Mouse (Mus musculus) adrenal gland, postnatal 10 days (tissue): Measurements from ENCODE around the gene Dnajc15. TPM values are rescaled to one million over a fixed set of nuclear protein-coding genes. Genes with fewer than 3 reads are reported as not detected.
"Not testable (repeated sequence)": the region's sequence is repeated elsewhere in the genome, so short reads cannot be mapped to it uniquely, and the experiment has no call there.

Experiments used
- DNase-seq: peaks from one replicate; pipeline ENCODE4 v3.0.0; 2021; ENCODE audit warnings: mixed read lengths
- long read RNA-seq, 2 experiments: library from polyadenylated mRNA; stranded (forward); transcript quantifications; one replicate each; pipeline ENCODE4 v2.0.0; 2021
- total RNA-seq, 2 experiments: library from RNA; stranded (reverse); gene quantifications; 2 replicates each; pipeline ENCODE4 v1.2.3; 2021

Gene Dnajc15
- 100 to 1,000 TPM; 493 to 514 TPM for total RNA-seq
- long read RNA-seq, experiment 1, full-length matches to known transcripts, result 378 of 398 reads
- long read RNA-seq, experiment 1, partial matches to known transcripts, result 3 of 398 reads
- long read RNA-seq, experiment 1, other reads (novel, unspliced or antisense), result 17 of 398 reads
- long read RNA-seq, experiment 2, full-length matches to known transcripts, result 266 of 292 reads
- long read RNA-seq, experiment 2, partial matches to known transcripts, result 5 of 292 reads
- long read RNA-seq, experiment 2, other reads (novel, unspliced or antisense), result 21 of 292 reads

- DNase-seq, result peak; percentile 93
Observed at GRCm38 (mm10) chr14:77874304-77875241, at the start of gene Dnajc15. TSS of gene Dnajc15 (minus strand) at chr14:77875125.

- DNase-seq, result no peak
Observed at GRCm38 (mm10) chr14:77923076-77923865, 48.3 kb upstream of the Dnajc15 start.

GRCm38 (mm10) chr14:77921641-77922040, 46.7 kb upstream of the Dnajc15 start:
- no peak for DNase-seq

GRCm38 (mm10) chr14:77915776-77916175, 40.9 kb upstream of the Dnajc15 start:
- DNase-seq, result no peak

- DNase-seq, result no peak
Observed at GRCm38 (mm10) chr14:77906586-77906985, 31.7 kb upstream of the Dnajc15 start.

- DNase-seq, result no peak
Observed at GRCm38 (mm10) chr14:77905466-77905865, 30.5 kb upstream of the Dnajc15 start.

GRCm38 (mm10) chr14:77904171-77904762, 29.3 kb upstream of the Dnajc15 start, which contains the start of gene Epsti1:
TSS of gene Epsti1 (plus strand) at chr14:77904239.
- DNase-seq, result peak; percentile 12

- no peak for DNase-seq
Observed at GRCm38 (mm10) chr14:77902541-77902940, 27.6 kb upstream of the Dnajc15 start.

- peak; percentile 26 for DNase-seq
Observed at GRCm38 (mm10) chr14:77895951-77896350, 21.0 kb upstream of the Dnajc15 start.

- DNase-seq, result no peak
Observed at GRCm38 (mm10) chr14:77889911-77890310, 15.0 kb upstream of the Dnajc15 start.

- no peak for DNase-seq
Observed at GRCm38 (mm10) chr14:77886941-77887340, 12.0 kb upstream of the Dnajc15 start.

- DNase-seq, result no peak
Observed at GRCm38 (mm10) chr14:77886376-77886775, 11.5 kb upstream of the Dnajc15 start.

- no peak for DNase-seq
Observed at GRCm38 (mm10) chr14:77882669-77883068, 7.7 kb upstream of the Dnajc15 start.

GRCm38 (mm10) chr14:77881998-77882397, 7.1 kb upstream of the Dnajc15 start:
- no peak for DNase-seq

GRCm38 (mm10) chr14:77877876-77878275, 3.0 kb upstream of the Dnajc15 start:
- DNase-seq, result not testable (repeated sequence)

- DNase-seq, result no peak
Observed at GRCm38 (mm10) chr14:77876199-77876598, 1.3 kb upstream of the Dnajc15 start.

- no peak for DNase-seq
Observed at GRCm38 (mm10) chr14:77871380-77871975, 3.4 kb downstream of the Dnajc15 start.

- no peak for DNase-seq
Observed at GRCm38 (mm10) chr14:77870926-77871325, 4.0 kb downstream of the Dnajc15 start.

GRCm38 (mm10) chr14:77867601-77868000, 7.3 kb downstream of the Dnajc15 start:
- DNase-seq, result no peak

- DNase-seq, result no peak
Observed at GRCm38 (mm10) chr14:77864510-77864909, 10.4 kb downstream of the Dnajc15 start.

- no peak for DNase-seq
Observed at GRCm38 (mm10) chr14:77864051-77864450, 10.9 kb downstream of the Dnajc15 start.
